Mouse (Mus musculus): ENCODE measurements around the gene Pde2a. TPM values are rescaled to one million over a fixed set of nuclear protein-coding genes. Genes with fewer than 3 reads are reported as not detected.

Pde2a gene
- polyA plus RNA-seq, 1 experiment from 2014 or later, result 9.2 TPM

GRCm38 (mm10) chr7:101459305-101459813, 37.9 kb downstream of the Pde2a start:
- Histone ChIP-seq H3K36me3 (no peaks in the 10 kb centered on the region), H3K27ac (no peak overlapping the region), H3K4me1 (peaks cover 22% of the 10 kb centered on the region), H3K27me3 (ENCODE audit: low read depth, poor library complexity, severe bottlenecking) (peaks cover 14% of the 10 kb centered on the region), H3K9me3 (replicated peaks) (no peaks in the 10 kb centered on the region), H3K4me3 (no peak overlapping the region)
- DNase-seq (ENCODE audit: low spot score), result no peak
- 81% methylated on average over 9 of the region's 9 CpGs for WGBS

DNA sequence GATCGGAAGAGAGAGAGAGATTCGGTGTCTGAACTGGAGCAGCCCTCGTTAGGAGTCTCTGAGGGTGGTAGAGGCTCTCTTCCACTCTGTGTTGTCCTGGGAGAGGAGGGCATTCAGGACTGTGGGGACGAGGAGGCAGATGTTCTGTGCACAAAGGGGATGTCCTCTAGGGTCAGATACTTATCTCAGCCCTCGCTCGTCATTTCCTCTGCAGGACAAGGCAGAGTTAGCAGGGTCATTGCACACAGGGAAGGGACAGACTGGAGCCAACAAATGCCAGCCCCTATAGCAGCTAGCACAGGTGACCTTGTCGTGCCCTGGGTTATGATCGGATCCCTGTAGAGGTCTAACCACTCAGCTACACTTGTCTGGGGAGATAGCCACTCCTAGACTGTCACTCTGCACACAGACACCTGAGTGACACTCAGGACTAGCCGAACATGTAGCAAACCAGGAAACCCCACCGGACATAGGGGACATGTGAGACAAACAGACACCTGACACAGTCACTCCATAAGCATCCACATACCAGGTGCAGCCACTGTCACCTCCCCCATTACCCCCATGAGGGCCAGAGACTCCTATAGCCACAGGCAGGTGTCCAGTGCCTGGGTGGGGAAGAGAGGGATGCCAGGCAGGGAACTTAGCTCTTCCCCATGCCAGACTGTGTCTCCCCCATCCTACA, 38.6 kb downstream of the Pde2a start:
- no peak overlapping the region for H3K4me3 ChIP-seq
- H3K9me3 ChIP-seq (replicated peaks), result no peaks in the 10 kb centered on the region
- H3K27me3 ChIP-seq (ENCODE audit: low read depth, poor library complexity, severe bottlenecking), result peaks cover 12% of the 10 kb centered on the region; the same call in 1 of the 2 replicates
- 64% methylated on average over 10 of the region's 10 CpGs for WGBS
- H3K4me1 ChIP-seq, result peaks cover 26% of the 10 kb centered on the region
- no peak for DNase-seq (ENCODE audit: low spot score)
- H3K36me3 ChIP-seq, result no peaks in the 10 kb centered on the region
- H3K27ac ChIP-seq, result no peak overlapping the region

- peaks cover 31% of the 10 kb centered on the region for H3K4me1 ChIP-seq
- 54% methylated on average over 10 of the region's 10 CpGs for WGBS
- no peak for DNase-seq (ENCODE audit: low spot score)
- H3K36me3 ChIP-seq, result no peaks in the 10 kb centered on the region
- no peak overlapping the region for H3K27ac ChIP-seq
- H3K9me3 ChIP-seq (replicated peaks), result no peaks in the 10 kb centered on the region
- H3K4me3 ChIP-seq, result no peak overlapping the region
- H3K27me3 ChIP-seq (ENCODE audit: low read depth, poor library complexity, severe bottlenecking), result peaks cover 9% of the 10 kb centered on the region; the same call in 1 of the 2 replicates
Observed at GRCm38 (mm10) chr7:101460608-101460957, 39.1 kb downstream of the Pde2a start.

- Histone ChIP-seq H3K27me3 (ENCODE audit: low read depth, poor library complexity, severe bottlenecking) (peaks cover 9% of the 10 kb centered on the region; the same call in 1 of the 2 replicates), H3K9me3 (replicated peaks) (no peaks in the 10 kb centered on the region), H3K4me1 (peaks cover 35% of the 10 kb centered on the region), H3K27ac (no peak overlapping the region), H3K4me3 (no peak overlapping the region), H3K36me3 (no peaks in the 10 kb centered on the region)
- 89% methylated on average over 11 of the region's 11 CpGs for WGBS
- DNase-seq (ENCODE audit: low spot score), result no peak
Observed at GRCm38 (mm10) chr7:101461571-101461970, 40.1 kb downstream of the Pde2a start.

DNA sequence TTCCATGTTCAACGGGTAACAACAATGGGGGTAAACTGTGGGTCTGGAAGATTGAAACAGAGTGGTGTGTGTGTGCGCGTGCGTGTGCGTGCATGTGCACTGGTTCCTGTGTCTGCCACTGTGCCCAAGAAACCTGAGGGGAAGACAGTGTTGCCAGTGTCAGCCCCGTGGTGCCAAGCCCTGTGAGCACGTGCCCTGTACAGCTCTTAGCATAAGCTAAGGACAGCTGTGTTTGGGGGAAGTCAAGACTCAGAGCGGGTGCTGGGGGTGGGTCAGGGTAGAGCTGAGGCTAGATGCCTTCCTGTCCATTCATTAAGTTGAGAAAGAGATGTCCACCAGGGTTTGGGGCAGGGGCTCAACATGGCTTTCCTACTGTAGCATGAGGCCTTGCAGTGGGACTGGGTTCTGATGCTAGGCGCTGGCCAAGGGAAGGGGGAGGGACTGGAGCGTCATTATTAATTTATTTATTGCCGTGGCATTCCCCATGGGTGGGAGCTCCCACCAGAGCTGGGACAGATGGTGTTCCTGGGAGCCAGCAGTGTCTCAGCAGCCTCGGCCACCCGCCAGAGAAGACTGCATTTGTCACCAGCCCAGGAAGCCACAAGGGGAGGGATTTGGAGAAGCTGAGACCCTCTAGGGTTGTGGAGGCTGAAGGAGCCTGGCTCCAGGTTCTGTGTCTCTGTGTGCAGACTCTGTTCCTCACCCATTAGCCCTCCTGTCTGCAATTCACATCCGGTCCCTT, 41.0 kb downstream of the Pde2a start:
- H3K36me3 ChIP-seq, result no peaks in the 10 kb centered on the region
- 76% methylated on average over 14 of the region's 14 CpGs for WGBS
- H3K4me1 ChIP-seq, result peaks cover 35% of the 10 kb centered on the region
- H3K27me3 ChIP-seq (ENCODE audit: low read depth, poor library complexity, severe bottlenecking), result 0 out of 2 replicates have a peak, but pooled peaks cover 9% of the 10 kb centered on the region
- DNase-seq (ENCODE audit: low spot score), result no peak
- H3K27ac ChIP-seq, result no peak overlapping the region
- no peaks in the 10 kb centered on the region for H3K9me3 ChIP-seq (replicated peaks)
- H3K4me3 ChIP-seq, result no peak overlapping the region

DNA sequence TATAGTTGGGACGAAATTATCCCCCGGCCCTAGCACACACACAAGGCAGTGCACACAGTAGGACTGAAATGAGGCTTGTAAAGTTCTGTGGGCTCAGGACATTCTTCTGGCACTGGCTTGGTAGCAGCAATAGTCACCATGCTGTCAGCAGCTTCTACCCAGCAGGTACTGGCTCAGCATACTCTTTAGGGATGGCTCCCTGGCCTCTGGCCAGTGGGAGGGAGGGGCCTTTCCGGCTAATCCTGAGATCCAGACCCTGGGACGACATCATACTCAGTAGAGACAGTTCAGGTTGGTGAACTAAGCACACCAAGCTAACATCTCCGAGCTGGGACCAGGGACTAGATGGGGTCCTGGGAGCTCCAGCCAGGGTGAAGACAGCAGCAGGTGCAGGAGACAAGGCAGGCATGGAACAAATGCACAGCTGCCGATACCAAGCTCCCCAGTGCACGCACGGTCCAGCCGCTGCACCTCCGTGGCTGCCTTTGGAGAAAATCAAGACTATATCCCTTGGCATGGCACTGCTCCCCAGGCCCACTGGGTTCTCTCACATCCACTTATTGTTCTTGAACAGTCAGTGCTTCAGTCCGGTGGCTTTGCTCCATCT, 42.3 kb downstream of the Pde2a start:
- H3K36me3 ChIP-seq, result no peaks in the 10 kb centered on the region
- H3K4me3 ChIP-seq, result no peak overlapping the region
- WGBS, result 86% methylated on average over 11 of the region's 11 CpGs
- no peak for DNase-seq (ENCODE audit: low spot score)
- no peaks in the 10 kb centered on the region for H3K9me3 ChIP-seq (replicated peaks)
- H3K27me3 ChIP-seq (ENCODE audit: low read depth, poor library complexity, severe bottlenecking), result 0 out of 2 replicates have a peak, but pooled peaks cover 5% of the 10 kb centered on the region
- no peak overlapping the region for H3K27ac ChIP-seq
- H3K4me1 ChIP-seq, result peaks cover 31% of the 10 kb centered on the region

- no peak overlapping the region for H3K4me3 ChIP-seq
- DNase-seq (ENCODE audit: low spot score), result no peak
- no peaks in the 10 kb centered on the region for H3K36me3 ChIP-seq
- H3K9me3 ChIP-seq (replicated peaks), result no peaks in the 10 kb centered on the region
- 48% methylated on average over 4 of the region's 4 CpGs for WGBS
- H3K27me3 ChIP-seq (ENCODE audit: low read depth, poor library complexity, severe bottlenecking), result 0 out of 2 replicates have a peak, but pooled peaks cover 5% of the 10 kb centered on the region
- peaks cover 31% of the 10 kb centered on the region for H3K4me1 ChIP-seq
- 0 out of 2 replicates have a peak overlapping the region, but pooled peaks have one; percentile 16 for H3K27ac ChIP-seq
Observed at GRCm38 (mm10) chr7:101464927-101465326, 43.4 kb downstream of the Pde2a start.

GRCm38 (mm10) chr7:101465392-101465791, 43.9 kb downstream of the Pde2a start:
- Histone ChIP-seq H3K27me3 (ENCODE audit: low read depth, poor library complexity, severe bottlenecking) (0 out of 2 replicates have a peak, but pooled peaks cover 5% of the 10 kb centered on the region), H3K4me3 (no peak overlapping the region), H3K4me1 (peaks cover 30% of the 10 kb centered on the region), H3K36me3 (no peaks in the 10 kb centered on the region), H3K27ac (peak overlapping the region; percentile 55; the same call in 1 of the 2 replicates), H3K9me3 (replicated peaks) (no peaks in the 10 kb centered on the region)
- 32% methylated on average over 14 of the region's 14 CpGs for WGBS
- DNase-seq (ENCODE audit: low spot score), result peak; percentile 39

GRCm38 (mm10) chr7:101465850-101466580, 44.5 kb downstream of the Pde2a start:
- DNase-seq (ENCODE audit: low spot score), result no peak
- Histone ChIP-seq H3K36me3 (no peaks in the 10 kb centered on the region), H3K4me1 (peaks cover 26% of the 10 kb centered on the region), H3K9me3 (replicated peaks) (no peaks in the 10 kb centered on the region), H3K27ac (no peak overlapping the region), H3K27me3 (ENCODE audit: low read depth, poor library complexity, severe bottlenecking) (0 out of 2 replicates have a peak, but pooled peaks cover 5% of the 10 kb centered on the region), H3K4me3 (no peak overlapping the region)
- WGBS, result 89% methylated on average over 8 of the region's 8 CpGs

DNA sequence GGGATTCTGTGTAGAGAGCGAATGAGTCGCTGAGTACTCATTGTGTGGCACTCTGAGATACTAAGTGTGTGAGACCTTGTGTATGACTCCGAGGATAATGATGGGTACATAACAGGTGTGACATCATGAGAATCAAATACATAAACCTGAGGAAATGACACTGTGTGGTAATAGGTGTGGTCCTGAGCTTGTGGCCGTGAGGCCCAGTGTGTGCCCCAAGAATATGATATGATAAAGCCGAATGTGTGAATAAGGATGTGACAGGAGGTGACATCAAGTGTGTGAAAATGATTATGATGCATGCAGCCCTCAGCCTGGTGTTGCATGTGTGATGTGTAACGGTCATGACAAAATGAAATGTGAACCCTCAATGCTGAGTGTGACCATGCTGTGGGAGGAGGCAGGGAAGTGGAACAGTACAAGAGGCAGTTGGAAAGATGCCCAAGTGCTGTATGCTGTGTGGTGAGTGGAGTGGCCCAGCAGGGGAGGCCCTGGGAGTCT, 45.1 kb downstream of the Pde2a start:
- no peak overlapping the region for H3K27ac ChIP-seq
- H3K4me3 ChIP-seq, result no peak overlapping the region

DNA sequence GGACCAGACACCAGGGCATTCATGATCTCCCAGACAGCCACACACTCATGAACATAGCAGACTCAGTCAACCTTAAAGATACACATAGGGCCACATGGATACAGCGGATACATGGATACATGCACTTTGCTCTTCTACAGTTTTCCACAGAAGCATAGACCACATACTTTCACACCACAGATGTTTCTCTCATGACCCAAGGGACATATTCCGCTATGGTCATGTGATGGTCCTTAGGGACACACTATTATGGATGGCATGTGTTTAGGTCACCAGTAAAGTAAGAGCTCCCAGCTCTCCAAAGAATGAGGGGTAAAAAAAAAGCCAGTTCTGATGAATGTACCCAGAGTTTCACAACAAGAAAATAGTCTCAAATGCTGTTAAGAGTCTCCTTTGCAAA, 49.9 kb downstream of the Pde2a start:
- H3K4me1 ChIP-seq, result no peaks in the 10 kb centered on the region
- H3K36me3 ChIP-seq, result no peaks in the 10 kb centered on the region
- no peaks in the 10 kb centered on the region for H3K27me3 ChIP-seq (ENCODE audit: low read depth, poor library complexity, severe bottlenecking)
- no peak overlapping the region for H3K27ac ChIP-seq
- no peaks in the 10 kb centered on the region for H3K9me3 ChIP-seq (replicated peaks)
- no peak overlapping the region for H3K4me3 ChIP-seq
- DNase-seq (ENCODE audit: low spot score), result no peak
- 92% methylated on average over 2 of the region's 2 CpGs for WGBS

More for the DNA sequence above, 45.1 kb downstream of the Pde2a start:
- H3K9me3 ChIP-seq (replicated peaks), result no peaks in the 10 kb centered on the region
- no peaks in the 10 kb centered on the region for H3K36me3 ChIP-seq
- DNase-seq (ENCODE audit: low spot score), result no peak
- WGBS, result 92% methylated on average over 6 of the region's 6 CpGs
- H3K4me1 ChIP-seq, result peaks cover 26% of the 10 kb centered on the region
- 0 out of 2 replicates have a peak, but pooled peaks cover 5% of the 10 kb centered on the region for H3K27me3 ChIP-seq (ENCODE audit: low read depth, poor library complexity, severe bottlenecking)

DNA sequence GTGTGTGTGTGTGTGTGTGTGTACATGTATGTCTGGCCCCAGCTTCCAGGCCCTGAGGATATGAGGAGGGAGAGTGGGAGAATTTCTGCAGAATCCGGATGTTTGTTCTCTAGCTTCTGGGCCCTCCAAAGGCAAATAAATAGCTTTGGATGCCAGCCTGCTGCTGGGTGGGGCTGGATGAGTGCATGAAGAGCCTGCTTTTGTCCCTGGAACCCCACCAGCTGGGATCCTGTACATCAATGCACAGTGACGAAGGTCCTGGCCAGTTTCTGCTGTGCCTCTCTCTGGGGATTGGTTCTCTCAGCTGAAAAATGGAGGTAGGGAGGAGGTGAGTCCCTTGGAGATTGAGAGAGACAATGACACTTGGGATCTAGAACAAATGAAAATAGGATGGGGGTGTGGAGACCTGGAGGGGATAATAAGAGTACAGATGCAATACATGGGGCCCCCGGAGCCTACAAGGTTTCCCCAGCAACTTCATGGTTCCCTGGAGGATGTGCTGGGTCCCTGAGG, 50.5 kb downstream of the Pde2a start:
- Histone ChIP-seq H3K27ac (no peak overlapping the region), H3K27me3 (ENCODE audit: low read depth, poor library complexity, severe bottlenecking) (no peaks in the 10 kb centered on the region), H3K36me3 (no peaks in the 10 kb centered on the region), H3K4me3 (no peak overlapping the region), H3K9me3 (replicated peaks) (no peaks in the 10 kb centered on the region), H3K4me1 (no peaks in the 10 kb centered on the region)
- WGBS, result 84% methylated on average over 3 of the region's 3 CpGs
- DNase-seq (ENCODE audit: low spot score), result no peak
